Mouse (Mus musculus) CH12.LX (cell line): ENCODE results near the gene Ell. TPM values are rescaled to one million over a fixed set of nuclear protein-coding genes. Genes with fewer than 3 reads are reported as not detected.
A peak's percentile ranks its signal among the peaks of the same experiment; 100 is the strongest.

ENCODE experiments used
- DNase-seq: peaks from one replicate; pipeline ENCODE4 v3.0.0-alpha.2; 2013; ENCODE audit errors: extremely low read depth
- H3K27ac ChIP-seq: 2 replicates; pipeline ENCODE4 v1.5.1; 2012; ENCODE audit warnings: low read depth, mild to moderate bottlenecking, control low read depth, moderate library complexity; ENCODE audit not compliant: insufficient read depth
- H3K27me3 ChIP-seq: replicated peaks from 2 replicates; pipeline ENCODE3; 2012; ENCODE audit warnings: inconsistent platforms
- H3K36me3 ChIP-seq, 2 experiments: replicated peaks in 1 of 2; 2 replicates each; pipeline versions ENCODE3 to v1.6.1; 2012; ENCODE audit warnings: inconsistent platforms in 1 of 2, low read length in 1 of 2, mild to moderate bottlenecking in 1 of 2, mixed read lengths in 1 of 2, moderate library complexity in 1 of 2; ENCODE audit not compliant: control insufficient read depth in 1 of 2, insufficient read depth in 1 of 2
- H3K4me1 ChIP-seq, 2 experiments: 2 replicates each; pipeline ENCODE4 v1.6.1; 2012; ENCODE audit warnings: inconsistent platforms in 1 of 2, moderate library complexity in 1 of 2; ENCODE audit not compliant: insufficient read depth in 2 of 2, control insufficient read depth in 1 of 2
- H3K4me2 ChIP-seq: 2 replicates; pipeline ENCODE4 v1.6.1; 2012; ENCODE audit warnings: low read depth, mild to moderate bottlenecking, control low read depth; ENCODE audit not compliant: poor library complexity, insufficient read depth, severe bottlenecking
- H3K4me3 ChIP-seq, 3 experiments: fragments of 150-350 bp in 1 of 3; sonication (generic) in 1 of 3; replicated peaks in 1 of 3; 2 replicates each; pipeline versions ENCODE3 to v1.5.1; 2011 to 2012; ENCODE audit warnings: low read depth in 2 of 3, low read length in 2 of 3, mild to moderate bottlenecking in 2 of 3, moderate library complexity in 2 of 3, control low read depth in 1 of 3, improper control_type of control experiment in 1 of 3, inconsistent platforms in 1 of 3, mixed read lengths in 1 of 3; ENCODE audit not compliant: poor library complexity in 1 of 3
- H3K79me2 ChIP-seq: replicated peaks from 2 replicates; pipeline ENCODE4 v1.6.1; 2012; ENCODE audit warnings: mild to moderate bottlenecking, moderate library complexity; ENCODE audit not compliant: control insufficient read depth, poor library complexity, insufficient read depth, severe bottlenecking; ENCODE audit errors: extremely low read depth
- H3K9ac ChIP-seq: 2 replicates; pipeline ENCODE4 v1.6.1; 2012; ENCODE audit warnings: low read depth, mild to moderate bottlenecking, control low read depth, moderate library complexity; ENCODE audit not compliant: insufficient read depth
- H3K9me3 ChIP-seq: replicated peaks from 2 replicates; pipeline ENCODE3; 2012; ENCODE audit warnings: low read length, inconsistent platforms, mixed read lengths
- BHLHE40 ChIP-seq: IDR thresholded peaks from 2 replicates; pipeline ENCODE4 v1.6.1; 2011; ENCODE audit warnings: mild to moderate bottlenecking, low read depth, low read length, improper control_type of control experiment
- CHD2 ChIP-seq: IDR thresholded peaks from 2 replicates; pipeline ENCODE4 v1.6.1; 2011; ENCODE audit warnings: low read length, improper control_type of control experiment
- CTCF ChIP-seq, 2 experiments: IDR thresholded peaks in 1 of 2; conservative IDR thresholded peaks in 1 of 2; 2 replicates each; pipeline ENCODE4 v1.5.1; 2011 to 2012; ENCODE audit warnings: low read depth in 2 of 2, low read length in 2 of 2, improper control_type of control experiment in 1 of 2, inconsistent platforms in 1 of 2, mild to moderate bottlenecking in 1 of 2, moderate library complexity in 1 of 2
- E2F4 ChIP-seq: IDR thresholded peaks from 2 replicates; pipeline ENCODE4 v1.6.1; 2011; ENCODE audit warnings: low read depth, low read length, improper control_type of control experiment; ENCODE audit not compliant: insufficient replicate concordance
- ELF1 ChIP-seq: IDR thresholded peaks from 2 replicates; pipeline ENCODE4 v1.6.1; 2014; ENCODE audit warnings: low read depth, mild to moderate bottlenecking, inconsistent platforms, low read length, improper control_type of control experiment
- EP300 ChIP-seq: IDR thresholded peaks from 2 replicates; pipeline ENCODE4 v1.6.1; 2011; ENCODE audit warnings: low read length, improper control_type of control experiment
- ETS1 ChIP-seq: conservative IDR thresholded peaks from 2 replicates; pipeline ENCODE4 v1.6.1; 2012; ENCODE audit warnings: low read depth, mild to moderate bottlenecking, inconsistent platforms, low read length, improper control_type of control experiment, moderate library complexity
- GABPA ChIP-seq: IDR thresholded peaks from 2 replicates; pipeline ENCODE4 v1.6.1; 2012; ENCODE audit warnings: low read depth, low read length, improper control_type of control experiment, inconsistent platforms; ENCODE audit not compliant: insufficient replicate concordance
- HCFC1 ChIP-seq: IDR thresholded peaks from 2 replicates; pipeline ENCODE4 v1.6.1; 2012; ENCODE audit warnings: low read depth, mild to moderate bottlenecking, inconsistent platforms, low read length, improper control_type of control experiment
- IRF4 ChIP-seq: IDR thresholded peaks from 2 replicates; pipeline ENCODE4 v1.6.1; 2014; ENCODE audit warnings: low read depth, mild to moderate bottlenecking, inconsistent platforms, low read length, improper control_type of control experiment
- JUN ChIP-seq: IDR thresholded peaks from 2 replicates; pipeline ENCODE4 v1.6.1; 2011; ENCODE audit warnings: low read depth, mild to moderate bottlenecking, low read length, improper control_type of control experiment, moderate library complexity; ENCODE audit not compliant: insufficient read depth
- JUND ChIP-seq: conservative IDR thresholded peaks from 2 replicates; pipeline ENCODE4 v1.6.1; 2011; ENCODE audit warnings: low read depth, low read length, improper control_type of control experiment
- KAT2A ChIP-seq: IDR thresholded peaks from 2 replicates; pipeline ENCODE4 v1.6.1; 2012; ENCODE audit warnings: low read length, improper control_type of control experiment, inconsistent platforms; ENCODE audit not compliant: insufficient replicate concordance
- MAFK ChIP-seq: IDR thresholded peaks from 2 replicates; pipeline ENCODE4 v1.6.1; 2011; ENCODE audit warnings: low read length, improper control_type of control experiment; ENCODE audit not compliant: insufficient replicate concordance
- MAX ChIP-seq: IDR thresholded peaks from 2 replicates; pipeline ENCODE4 v1.6.1; 2011; ENCODE audit warnings: low read length, improper control_type of control experiment
- MAZ ChIP-seq: IDR thresholded peaks from 2 replicates; pipeline ENCODE4 v1.6.1; 2012; ENCODE audit warnings: low read depth, mild to moderate bottlenecking, inconsistent platforms, low read length, improper control_type of control experiment, moderate library complexity
- MEF2A ChIP-seq: IDR thresholded peaks from 2 replicates; pipeline ENCODE4 v1.6.1; 2014; ENCODE audit warnings: low read depth, mild to moderate bottlenecking, inconsistent platforms, low read length, improper control_type of control experiment, borderline replicate concordance
- MXI1 ChIP-seq: IDR thresholded peaks from 2 replicates; pipeline ENCODE4 v1.6.1; 2011; ENCODE audit warnings: mild to moderate bottlenecking, low read depth, low read length, improper control_type of control experiment
- MYC ChIP-seq: IDR thresholded peaks from 2 replicates; pipeline ENCODE4 v1.6.1; 2011; ENCODE audit warnings: low read depth, mild to moderate bottlenecking, improper control_type of control experiment, low read length
- NELFE ChIP-seq: IDR thresholded peaks from 2 replicates; pipeline ENCODE4 v1.6.1; 2011; ENCODE audit warnings: low read depth, low read length, improper control_type of control experiment
- NRF1 ChIP-seq: IDR thresholded peaks from 2 replicates; pipeline ENCODE4 v1.6.1; 2014; ENCODE audit warnings: low read depth, mild to moderate bottlenecking, inconsistent platforms, low read length, improper control_type of control experiment, moderate library complexity
- PAX5 ChIP-seq: IDR thresholded peaks from 2 replicates; pipeline ENCODE4 v1.6.1; 2012; ENCODE audit warnings: low read length, inconsistent platforms, mixed read lengths
- POLR2A ChIP-seq: IDR thresholded peaks from 2 replicates; pipeline ENCODE4 v1.6.1; 2011; ENCODE audit warnings: low read depth, mild to moderate bottlenecking, improper control_type of control experiment, low read length
- POLR2AphosphoS2 ChIP-seq: IDR thresholded peaks from 2 replicates; pipeline ENCODE4 v1.6.1; 2011; ENCODE audit warnings: low read depth, low read length, improper control_type of control experiment
- RAD21 ChIP-seq: IDR thresholded peaks from 2 replicates; pipeline ENCODE4 v1.6.1; 2011; ENCODE audit warnings: low read depth, mild to moderate bottlenecking, low read length, improper control_type of control experiment, moderate library complexity
- RCOR1 ChIP-seq: conservative IDR thresholded peaks from 2 replicates; pipeline ENCODE4 v1.6.1; 2012; ENCODE audit warnings: low read depth, mild to moderate bottlenecking, inconsistent platforms, low read length, improper control_type of control experiment
- SIN3A ChIP-seq: IDR thresholded peaks from 2 replicates; pipeline ENCODE4 v1.6.1; 2012; ENCODE audit warnings: low read length, improper control_type of control experiment, inconsistent platforms
- TBP ChIP-seq: conservative IDR thresholded peaks from 2 replicates; pipeline ENCODE4 v1.6.1; 2011; ENCODE audit warnings: low read depth, low read length, improper control_type of control experiment
- TCF12 ChIP-seq: IDR thresholded peaks from 2 replicates; pipeline ENCODE4 v1.6.1; 2014; ENCODE audit warnings: low read depth, mild to moderate bottlenecking, inconsistent platforms, low read length, improper control_type of control experiment
- UBTF ChIP-seq: IDR thresholded peaks from 2 replicates; pipeline ENCODE4 v1.6.1; 2012; ENCODE audit warnings: low read depth, mild to moderate bottlenecking, inconsistent platforms, low read length, improper control_type of control experiment, moderate library complexity
- USF1 ChIP-seq: IDR thresholded peaks from 2 replicates; pipeline ENCODE4 v1.6.1; 2014; ENCODE audit warnings: low read depth, mild to moderate bottlenecking, inconsistent platforms, low read length, improper control_type of control experiment
- USF2 ChIP-seq: conservative IDR thresholded peaks from 2 replicates; pipeline ENCODE4 v1.6.1; 2011; ENCODE audit warnings: low read depth, low read length, improper control_type of control experiment
- ZC3H11A ChIP-seq: IDR thresholded peaks from 2 replicates; pipeline ENCODE4 v1.6.1; 2012; ENCODE audit warnings: low read depth, mild to moderate bottlenecking, inconsistent platforms, low read length, improper control_type of control experiment
- ZKSCAN1 ChIP-seq: IDR thresholded peaks from 2 replicates; pipeline ENCODE4 v1.6.1; 2012; ENCODE audit warnings: low read depth, inconsistent platforms, low read length, improper control_type of control experiment, borderline replicate concordance
- ZMIZ1 ChIP-seq: IDR thresholded peaks from 2 replicates; pipeline ENCODE4 v1.6.1; 2012; ENCODE audit warnings: low read depth, mild to moderate bottlenecking, inconsistent platforms, low read length, improper control_type of control experiment
- ZNF384 ChIP-seq: IDR thresholded peaks from 2 replicates; pipeline ENCODE4 v1.6.1; 2012; ENCODE audit warnings: low read depth, low read length, improper control_type of control experiment, inconsistent platforms
- dilution Hi-C: fragments of 300-500 bp; cut with MboI; formaldehyde crosslinking; loops from 2 replicates; pipeline ENCODE4 v1.14.3; 2020; ENCODE audit warnings: low sequenced_read_pairs; ENCODE audit not compliant: extremely low pct_unique_long_range_greater_than_20kb, extremely low pct_ligation_motif_present
- in situ Hi-C: fragments of 300-500 bp; cut with MboI; formaldehyde crosslinking; loops from 3 replicates; pipeline ENCODE4 v1.14.3; 2019; ENCODE audit warnings: low sequenced_read_pairs, low pct_ligation_motif_present, low pct_unique_long_range_greater_than_20kb, mixed read lengths
- polyA plus RNA-seq: library from polyadenylated mRNA; unstranded; fragments of >175 nt; gene quantifications from 2 replicates; pipeline ENCODE4 v1.2.1, GENCODE M21; 2012; ENCODE audit warnings: low read depth; ENCODE audit not compliant: insufficient read length
- total RNA-seq, 2 experiments: library from RNA; depleted of rRNA; stranded (reverse); fragments of 300-350 nt in 1 of 2; fragments of >200 nt in 1 of 2; gene quantifications; 2 replicates each; pipeline ENCODE4 v1.2.3; 2012 to 2014

The Ell gene
- total and polyA plus RNA-seq, 3 experiments: 6.5 to 17.9 (median 9.8) TPM

DNA sequence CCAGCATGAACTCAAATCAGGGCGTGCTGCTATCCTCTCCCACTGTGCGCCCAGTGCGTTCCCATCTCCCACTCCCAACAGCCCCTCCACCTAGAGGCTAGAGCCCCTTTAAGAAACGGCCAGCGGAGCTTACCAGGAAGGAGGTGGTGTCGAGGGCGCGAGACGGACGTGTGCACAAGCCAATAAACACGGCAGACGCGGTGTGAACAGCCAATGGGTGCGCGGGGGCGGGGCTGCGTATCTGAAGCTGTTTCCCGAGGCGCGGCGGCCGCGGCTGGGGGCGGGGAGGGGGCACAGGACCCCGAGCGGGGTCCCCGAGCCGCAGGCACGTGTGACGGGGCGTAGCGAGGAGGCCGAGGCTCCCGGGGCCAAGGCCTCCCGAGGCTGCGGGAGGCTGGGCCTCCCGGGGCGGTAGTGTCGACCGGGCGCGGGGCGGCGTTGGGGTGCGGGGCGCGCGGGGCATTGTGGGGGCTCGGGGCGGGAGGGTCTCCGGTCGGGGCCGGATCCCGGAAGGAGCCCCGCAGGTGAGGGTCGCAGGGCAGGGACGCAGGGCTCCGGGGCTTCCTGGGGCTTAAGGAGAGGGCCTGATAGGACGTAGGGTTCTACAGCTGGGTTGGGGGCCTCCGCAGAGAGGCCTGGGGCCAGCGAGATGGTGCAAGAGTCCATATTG lies 11.6 kb upstream of the Ell start, which contains the start of the genes Fkbp8 and Kxd1:
Fkbp8 (plus strand) TSS at position 213 of the 670 bp plus-strand sequence.
Kxd1 (minus strand) TSS at position 445 of the 670 bp plus-strand sequence.
- H3K9me3 ChIP-seq: no peaks in the 10 kb centered on the region
- dilution Hi-C loops: no loop called here

GRCm38 (mm10) chr8:70528182-70528797 lies 11.0 kb upstream of the Ell start:
- Histone ChIP-seq H3K4me3 (peak overlapping the region; percentile 86 to 97 (median 90)), H3K27ac (no peak overlapping the region; the same call in 1 of the 2 replicates), H3K36me3 (peaks cover 32 to 41% of the 10 kb centered on the region in 2 experiments), H3K79me2 (peaks cover 4% of the 10 kb centered on the region), H3K4me1 (peaks cover 9 to 33% of the 10 kb centered on the region in 2 experiments), H3K9ac (peak overlapping the region; percentile 99), H3K9me3 (no peaks in the 10 kb centered on the region), H3K27me3 (no peaks in the 10 kb centered on the region), H3K4me2 (peak overlapping the region; percentile 31)
- in situ Hi-C loops: no loop called here
- dilution Hi-C loops: no loop called here
- TF ChIP-seq UBTF: no peak
- 0 out of 2 replicates have a peak, but pooled peaks have one; percentile 30 for TF ChIP-seq MYC
- no peak for TF ChIP-seq HCFC1
- TF ChIP-seq JUN: no peak
- no peak for TF ChIP-seq SIN3A
- no peak for TF ChIP-seq E2F4
- TF ChIP-seq MXI1: peak; percentile 40; the same call in 1 of the 2 replicates
- no peak for TF ChIP-seq MAZ
- no peak for TF ChIP-seq POLR2AphosphoS2
- no peak for DNase-seq

More for the DNA sequence above, 11.6 kb upstream of the Ell start, which contains the start of the genes Fkbp8 and Kxd1:
- H3K79me2 ChIP-seq: peaks cover 4% of the 10 kb centered on the region
- H3K4me3 ChIP-seq: peak within 1 kb of the TSS; percentile 86 to 97 (median 90)
- TF ChIP-seq RAD21: no peak
- TF ChIP-seq MYC: no peak
- TF ChIP-seq MAX: 0 out of 2 replicates have a peak, but pooled peaks have one; percentile 48
- peak; percentile 53 for TF ChIP-seq NELFE
- TF ChIP-seq EP300: no peak
- TF ChIP-seq TCF12: peak; percentile 45; the same call in 1 of the 2 replicates
- no peak for TF ChIP-seq GABPA
- no peak for TF ChIP-seq ZKSCAN1
- no peak for TF ChIP-seq UBTF
- peak; percentile 66 for TF ChIP-seq HCFC1
- no peak for TF ChIP-seq MAFK
- TF ChIP-seq BHLHE40: peak; percentile 53; the same call in 1 of the 2 replicates
- TF ChIP-seq IRF4: 0 out of 2 replicates have a peak, but pooled peaks have one; percentile 18
- no peak for TF ChIP-seq RCOR1
- peak; percentile 41; the same call in 1 of the 2 replicates for TF ChIP-seq MEF2A
- no peak for TF ChIP-seq USF2
- TF ChIP-seq ZMIZ1: peak; percentile 60; the same call in 1 of the 2 replicates
- TF ChIP-seq MXI1: no peak; the same call in 1 of the 2 replicates
- TF ChIP-seq USF1: no peak
- peak; percentile 84 for TF ChIP-seq SIN3A
- TF ChIP-seq CTCF (conservative IDR thresholded peaks at IDR 0.05 in 1 of 2, IDR thresholded peaks at IDR 0.05 in 1 of 2; ENCODE audit: low read depth in 2 of 2, low read length in 2 of 2): no peak
- TF ChIP-seq ZC3H11A: no peak
- TF ChIP-seq ETS1: no peak
- 0 out of 2 replicates have a peak, but pooled peaks have one; percentile 56 for TF ChIP-seq POLR2AphosphoS2
- TF ChIP-seq PAX5: no peak
- TF ChIP-seq ZNF384: no peak
- TF ChIP-seq MAZ: peak; percentile 74
- peak; percentile 94 for TF ChIP-seq CHD2
- TF ChIP-seq POLR2A: peak; percentile 63
- 0 out of 2 replicates have a peak, but pooled peaks have one; percentile 54 for TF ChIP-seq TBP
- TF ChIP-seq NRF1: peak; percentile 57
- TF ChIP-seq KAT2A: no peak
- TF ChIP-seq JUND: no peak
- TF ChIP-seq ELF1: peak; percentile 87
- peaks cover 26 to 36% of the 10 kb centered on the region in 2 experiments for H3K36me3 ChIP-seq
- DNase-seq: peak; percentile 92
- no peaks in the 10 kb centered on the region for H3K27me3 ChIP-seq
- H3K27ac ChIP-seq: peak within 1 kb of the TSS; percentile 16
- H3K9ac ChIP-seq: peak within 1 kb of the TSS; percentile 99
- in situ Hi-C loops: no loop called here
- H3K4me2 ChIP-seq: peak within 1 kb of the TSS; percentile 87
- H3K4me1 ChIP-seq: peaks cover 9 to 35% of the 10 kb centered on the region in 2 experiments
